Mouse (Mus musculus) limb, embryonic 12.5 days (tissue): ENCODE data around the gene Porcn. TPM values are rescaled to one million over a fixed set of nuclear protein-coding genes. Genes with fewer than 3 reads are reported as not detected.

ENCODE experiments used
- ATAC-seq: fragments of 200-750 bp; cut with Nextera tagmentation; 2 replicates; pipeline ENCODE4 v1.8.0; 2017; ENCODE audit warnings: low read depth, moderate TSS enrichment; ENCODE audit not compliant: insufficient number of reproducible peaks, insufficient read depth, low FRiP score, low TSS enrichment
- H3K27ac ChIP-seq: fragments of 300-500 bp; sonication (generic); 2 replicates; pipeline ENCODE4 v1.5.1; 2016; ENCODE audit warnings: mild to moderate bottlenecking, moderate library complexity
- H3K27me3 ChIP-seq: fragments of 300-500 bp; sonication (generic); 2 replicates; pipeline ENCODE4 v1.6.1; 2016; ENCODE audit warnings: mild to moderate bottlenecking, moderate library complexity
- H3K36me3 ChIP-seq: fragments of 300-500 bp; sonication (generic); 2 replicates; pipeline ENCODE4 v1.6.1; 2016; ENCODE audit warnings: mild to moderate bottlenecking, moderate library complexity
- H3K4me1 ChIP-seq: fragments of 300-500 bp; sonication (generic); replicated peaks from 2 replicates; pipeline ENCODE4 v1.6.1; 2016
- H3K4me2 ChIP-seq: fragments of 300-500 bp; sonication (generic); 2 replicates; pipeline ENCODE4 v1.6.1; 2016; ENCODE audit warnings: mild to moderate bottlenecking, moderate library complexity
- H3K4me3 ChIP-seq: fragments of 300-500 bp; sonication (generic); replicated peaks from 2 replicates; pipeline ENCODE4 v1.5.1; 2016; ENCODE audit warnings: mild to moderate bottlenecking
- H3K9ac ChIP-seq: fragments of 300-500 bp; sonication (generic); replicated peaks from 2 replicates; pipeline ENCODE4 v1.6.1; 2016; ENCODE audit warnings: mild to moderate bottlenecking, moderate library complexity
- H3K9me3 ChIP-seq: fragments of 300-500 bp; sonication (generic); 2 replicates; pipeline ENCODE4 v1.6.1; 2016; ENCODE audit warnings: mild to moderate bottlenecking, moderate library complexity
- WGBS: fragments of 180-500 bp; shearing (Covaris S2); methylation state at CpG from one replicate; pipeline ENCODE4 v1.1.7; 2016; 5-methylcytosine and 5-hydroxymethylcytosine counted together
- polyA plus RNA-seq: library from polyadenylated mRNA; unstranded; fragments of >200 nt; fragmentation: Nextera tagmentation; extraction: Ambion mirVana; gene quantifications from 2 replicates; pipeline ENCODE4 v1.2.1, GENCODE M21; 2016

The Porcn gene
- polyA plus RNA-seq, 1 experiment from 2014 or later = 11.4 TPM

DNA sequence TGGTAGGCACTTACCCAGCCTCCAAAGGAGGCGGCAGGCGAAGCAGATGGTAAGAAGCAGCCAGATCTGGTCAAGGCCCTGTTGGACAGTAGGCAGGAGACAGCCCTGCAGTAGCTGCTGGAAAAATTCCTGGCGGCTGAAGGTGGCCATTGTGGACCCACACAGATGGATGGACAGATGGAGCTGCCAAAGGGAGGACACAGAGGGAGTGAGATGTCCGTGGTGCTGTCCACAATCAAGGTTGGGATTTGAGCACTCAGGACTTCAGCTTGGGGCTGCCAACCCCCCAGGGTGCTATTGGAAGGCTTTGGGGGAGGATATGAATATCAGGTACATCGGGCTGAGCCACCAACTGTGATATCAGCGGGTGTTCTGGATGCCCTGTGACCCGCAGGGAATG, 774 bp downstream of the Porcn start:
- H3K27ac ChIP-seq = no peak overlapping the region
- no peak for ATAC-seq
- no peaks in the 10 kb centered on the region for H3K4me1 ChIP-seq
- H3K27me3 ChIP-seq = no peaks in the 10 kb centered on the region
- peak overlapping the region; percentile 52 for H3K4me3 ChIP-seq
- peak overlapping the region; percentile 27; the same call in 1 of the 2 replicates for H3K9ac ChIP-seq
- 39% methylated on average over 7 of the region's 7 CpGs for WGBS
- no peaks in the 10 kb centered on the region for H3K36me3 ChIP-seq
- no peaks in the 10 kb centered on the region for H3K9me3 ChIP-seq
- H3K4me2 ChIP-seq = peak overlapping the region; percentile 56

GRCm38 (mm10) chrX:8205088-8205487, 1.2 kb downstream of the Porcn start:
- no peak for ATAC-seq
- WGBS = 79% methylated on average over 4 of the region's 4 CpGs
- Histone ChIP-seq H3K4me2 (no peak overlapping the region), H3K27ac (no peak overlapping the region), H3K9me3 (no peaks in the 10 kb centered on the region), H3K36me3 (0 out of 2 replicates have a peak, but pooled peaks cover 4% of the 10 kb centered on the region), H3K4me1 (no peaks in the 10 kb centered on the region), H3K27me3 (no peaks in the 10 kb centered on the region), H3K9ac (no peak overlapping the region), H3K4me3 (no peak overlapping the region)

- Histone ChIP-seq H3K36me3 (peaks cover 7% of the 10 kb centered on the region; the same call in 1 of the 2 replicates), H3K9ac (no peak overlapping the region), H3K9me3 (no peaks in the 10 kb centered on the region), H3K27ac (no peak overlapping the region), H3K4me2 (no peak overlapping the region), H3K4me3 (no peak overlapping the region), H3K27me3 (no peaks in the 10 kb centered on the region), H3K4me1 (no peaks in the 10 kb centered on the region)
- no peak for ATAC-seq
- 82% methylated on average over 10 of the region's 10 CpGs for WGBS
These were observed 2.2 kb downstream of the Porcn start for GRCm38 (mm10) chrX:8204076-8204475.

DNA sequence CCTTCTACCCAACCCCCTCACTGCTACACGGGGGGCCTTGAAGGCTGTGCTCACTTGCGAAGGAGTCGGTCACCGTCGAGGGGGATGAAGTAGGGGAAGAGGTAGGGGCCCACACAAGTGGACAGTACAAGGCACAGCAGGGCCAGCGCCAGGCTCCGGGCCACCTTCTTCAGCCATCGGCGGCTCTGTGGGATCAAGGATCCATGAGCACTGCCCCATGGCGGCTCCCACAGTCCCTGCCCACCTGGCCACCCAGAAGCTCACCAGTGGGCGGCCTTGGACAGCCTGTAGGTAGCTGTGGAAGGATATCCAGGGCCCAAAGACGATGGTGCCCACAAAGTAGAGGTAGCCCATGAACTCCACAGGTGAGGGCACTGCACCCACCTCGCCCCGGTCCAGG, 3.2 kb downstream of the Porcn start:
- no peak overlapping the region for H3K4me3 ChIP-seq
- 89% methylated on average over 14 of the region's 14 CpGs for WGBS
- no peak for ATAC-seq
- no peaks in the 10 kb centered on the region for H3K4me1 ChIP-seq
- H3K9ac ChIP-seq = no peak overlapping the region
- H3K36me3 ChIP-seq = peaks cover 11% of the 10 kb centered on the region; the same call in 1 of the 2 replicates
- no peak overlapping the region for H3K4me2 ChIP-seq
- H3K27ac ChIP-seq = no peak overlapping the region
- H3K9me3 ChIP-seq = no peaks in the 10 kb centered on the region
- H3K27me3 ChIP-seq = no peaks in the 10 kb centered on the region

- peak; percentile 26; the same call in 1 of the 2 replicates for ATAC-seq
- peak within 1 kb of the TSS; percentile 51 for H3K9ac ChIP-seq
- H3K4me1 ChIP-seq = no peaks in the 10 kb centered on the region
- H3K9me3 ChIP-seq = 0 out of 2 replicates have a peak, but pooled peaks cover 4% of the 10 kb centered on the region
- peak within 1 kb of the TSS; percentile 73 for H3K27ac ChIP-seq
- H3K36me3 ChIP-seq = no peaks in the 10 kb centered on the region
- 30% methylated on average over 10 of the region's 10 CpGs for WGBS
- H3K27me3 ChIP-seq = no peaks in the 10 kb centered on the region
- peak within 1 kb of the TSS; percentile 58 for H3K4me2 ChIP-seq
- H3K4me3 ChIP-seq = peak within 1 kb of the TSS; percentile 49
These were observed 13.0 kb downstream of the Porcn start, which contains the start of gene Ebp for GRCm38 (mm10) chrX:8193419-8193723. Ebp (minus strand) TSS chrX:8193512.

DNA sequence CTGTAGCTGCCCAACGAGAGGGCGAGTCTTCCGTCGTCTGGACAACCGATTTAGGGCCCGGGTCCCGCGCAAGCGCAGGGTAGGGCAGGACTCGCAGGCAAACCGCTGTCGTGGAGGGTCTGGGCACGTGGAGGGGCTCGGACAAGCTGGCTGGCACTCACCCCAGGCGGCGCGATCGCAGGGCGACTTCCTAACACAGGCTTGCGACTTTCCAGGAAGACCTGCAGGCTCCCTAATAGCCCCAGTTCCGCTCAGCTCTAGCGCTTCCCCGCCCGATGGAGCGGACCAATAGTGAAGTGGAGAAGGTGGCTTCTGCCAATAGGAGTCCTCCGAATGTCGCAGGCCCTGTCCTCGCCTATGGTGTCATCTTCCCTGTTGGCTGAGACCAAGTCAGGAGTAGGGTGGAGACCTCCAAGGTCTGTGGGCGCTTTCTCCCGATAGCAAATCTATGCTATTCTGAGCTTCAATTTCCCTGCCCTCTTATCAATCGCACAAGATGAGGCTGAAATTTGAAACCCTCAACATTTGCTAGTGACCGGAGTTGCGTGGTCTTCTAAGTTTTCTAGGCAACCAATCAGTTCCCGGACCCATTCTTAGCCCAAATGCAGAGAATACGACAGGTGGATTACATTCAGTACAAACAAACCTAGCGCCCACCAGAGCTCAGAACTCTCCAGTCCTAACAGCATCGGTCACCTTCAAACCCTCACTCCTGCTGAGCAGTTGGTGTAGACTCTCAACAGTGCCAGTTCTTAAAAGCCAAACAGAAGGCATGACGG, 13.5 kb downstream of the Porcn start:
- Histone ChIP-seq H3K36me3 (no peaks in the 10 kb centered on the region), H3K9me3 (0 out of 2 replicates have a peak, but pooled peaks cover 4% of the 10 kb centered on the region), H3K4me3 (peak overlapping the region; percentile 49), H3K4me2 (peak overlapping the region; percentile 58), H3K9ac (peak overlapping the region; percentile 51), H3K4me1 (no peaks in the 10 kb centered on the region), H3K27ac (peak overlapping the region; percentile 73), H3K27me3 (no peaks in the 10 kb centered on the region)
- 15% methylated on average over 38 of the region's 38 CpGs for WGBS
- peak; percentile 93 for ATAC-seq

- peak overlapping the region; percentile 73; the same call in 1 of the 2 replicates for H3K27ac ChIP-seq
- no peak for ATAC-seq
- 17% methylated on average over 13 of the region's 13 CpGs for WGBS
These were observed 14.1 kb downstream of the Porcn start for GRCm38 (mm10) chrX:8192126-8192639.

DNA sequence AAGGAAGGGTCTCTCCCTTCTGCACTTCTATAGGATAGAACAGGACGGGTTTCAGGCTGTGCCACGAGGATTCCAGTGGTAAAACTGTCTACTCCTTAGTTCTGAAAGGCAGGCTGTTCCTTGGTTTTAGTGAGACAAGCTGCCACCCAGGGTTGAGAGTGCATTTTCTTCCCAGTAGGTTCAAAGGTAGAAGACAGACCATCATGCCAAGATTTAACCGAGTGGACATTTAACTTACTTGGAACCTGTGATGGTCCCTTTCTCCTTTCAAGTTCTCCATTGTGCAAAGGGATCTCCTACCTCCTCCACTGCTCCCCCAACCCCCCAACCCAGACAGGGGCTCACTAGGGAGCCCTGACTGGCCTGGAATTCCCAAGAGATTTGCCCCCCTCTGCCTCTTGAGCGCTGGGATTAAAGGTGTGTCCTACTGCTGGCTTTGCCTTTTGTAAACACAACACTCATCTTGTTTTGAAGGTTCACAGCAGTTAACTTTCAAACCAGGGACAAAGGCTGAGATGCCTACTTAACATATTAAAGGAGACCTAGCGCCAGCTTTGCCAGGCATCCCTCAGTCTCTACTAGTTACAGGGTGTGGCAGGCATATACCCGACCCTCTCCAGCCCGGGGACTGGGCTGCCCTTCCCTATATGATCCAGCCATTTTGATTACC, 23.3 kb downstream of the Porcn start:
- no peaks in the 10 kb centered on the region for H3K27me3 ChIP-seq
- no peak for ATAC-seq
- no peaks in the 10 kb centered on the region for H3K9me3 ChIP-seq
- no peak overlapping the region for H3K27ac ChIP-seq
- 28% methylated on average over 7 of the region's 7 CpGs for WGBS
- H3K4me2 ChIP-seq = no peak overlapping the region
- H3K4me3 ChIP-seq = no peak overlapping the region
- H3K4me1 ChIP-seq = no peaks in the 10 kb centered on the region
- peaks cover 5% of the 10 kb centered on the region; the same call in 1 of the 2 replicates for H3K36me3 ChIP-seq
- H3K9ac ChIP-seq = no peak overlapping the region

More at GRCm38 (mm10) chrX:8192126-8192639, 14.1 kb downstream of the Porcn start:
- Histone ChIP-seq H3K9me3 (0 out of 2 replicates have a peak, but pooled peaks cover 4% of the 10 kb centered on the region), H3K36me3 (no peaks in the 10 kb centered on the region), H3K9ac (peak overlapping the region; percentile 51), H3K4me1 (no peaks in the 10 kb centered on the region), H3K27me3 (no peaks in the 10 kb centered on the region), H3K4me2 (peak overlapping the region; percentile 58), H3K4me3 (peak overlapping the region; percentile 49)

- Histone ChIP-seq H3K27ac (no peak overlapping the region), H3K4me3 (no peak overlapping the region), H3K27me3 (no peaks in the 10 kb centered on the region), H3K9me3 (no peaks in the 10 kb centered on the region), H3K36me3 (no peaks in the 10 kb centered on the region), H3K4me2 (no peak overlapping the region), H3K4me1 (no peaks in the 10 kb centered on the region), H3K9ac (no peak overlapping the region)
- 90% methylated on average over 5 of the region's 5 CpGs for WGBS
- no peak for ATAC-seq
These were observed 26.7 kb downstream of the Porcn start for GRCm38 (mm10) chrX:8179646-8180045.

DNA sequence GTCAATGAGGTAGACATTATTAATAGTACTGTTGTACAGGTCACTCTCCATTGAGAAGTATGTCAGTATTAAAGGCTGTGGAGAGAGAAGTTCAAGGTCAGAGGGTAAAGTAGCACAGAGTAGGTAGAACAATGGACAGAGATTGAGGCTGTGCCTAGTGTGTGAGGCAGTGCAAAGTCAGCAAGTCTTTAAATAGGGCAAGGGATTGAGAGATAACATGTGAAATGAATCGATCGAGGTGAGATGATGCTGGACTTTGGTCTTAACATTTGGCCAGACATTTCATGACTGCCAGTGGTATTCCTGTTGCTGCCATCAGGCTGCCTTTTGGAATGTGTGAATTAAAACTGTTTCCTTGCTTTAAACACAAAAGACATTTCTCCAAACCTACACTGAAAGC, 27.5 kb downstream of the Porcn start:
- 95% methylated on average over 2 of the region's 2 CpGs for WGBS
- no peaks in the 10 kb centered on the region for H3K4me1 ChIP-seq
- H3K27ac ChIP-seq = no peak overlapping the region
- no peaks in the 10 kb centered on the region for H3K36me3 ChIP-seq
- no peak for ATAC-seq
- H3K9me3 ChIP-seq = no peaks in the 10 kb centered on the region
- H3K27me3 ChIP-seq = no peaks in the 10 kb centered on the region
- H3K9ac ChIP-seq = no peak overlapping the region
- H3K4me3 ChIP-seq = no peak overlapping the region
- no peak overlapping the region for H3K4me2 ChIP-seq
